Mouse (Mus musculus): ENCODE data around the gene Gm49776. TPM values are rescaled to one million over a fixed set of nuclear protein-coding genes. Genes with fewer than 3 reads are reported as not detected.
"Not testable (repeated sequence)": the region's sequence is repeated elsewhere in the genome, so short reads cannot be mapped to it uniquely, and the experiment has no call there.

Gm49776 gene
- polyA plus RNA-seq (2012; rRNA removed) = not detected in 2 replicates

DNA sequence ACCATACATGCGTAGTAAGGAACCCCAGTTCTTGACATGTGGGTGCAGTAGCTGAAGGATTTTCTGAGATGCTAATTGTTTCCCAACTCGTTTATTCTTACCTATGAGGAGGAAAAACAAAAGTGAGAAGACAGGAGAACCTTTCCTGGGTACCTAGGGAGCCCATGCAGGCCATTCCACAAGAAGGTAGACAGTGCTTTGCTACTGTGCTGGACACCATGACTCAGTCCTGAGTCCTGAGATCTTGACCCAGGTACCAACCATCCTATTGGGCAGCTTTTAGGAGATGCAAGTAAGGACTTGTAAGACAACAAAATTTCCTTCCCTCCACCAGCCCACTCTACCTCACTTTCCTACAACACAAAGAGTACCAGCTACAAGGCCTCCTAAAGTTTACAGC is at the start of gene Gm49776:
Gene Gm49776, minus strand, starts transcription at position 101 of the 400 bp plus-strand sequence.
- DNase-seq (ENCODE audit: low spot score) = no peak

GRCm38 (mm10) chr16:18289614-18290013 is 31.5 kb upstream of the Gm49776 start:
- not testable (repeated sequence) for DNase-seq (ENCODE audit: low spot score)

GRCm38 (mm10) chr16:18289067-18289588 is 31.0 kb upstream of the Gm49776 start, which contains the start of gene Dgcr8:
Dgcr8 (minus strand) TSS chr16:18289246.
- DNase-seq (ENCODE audit: low spot score) = peak; percentile 98

- no peak for DNase-seq (ENCODE audit: low spot score)
Observed at GRCm38 (mm10) chr16:18288581-18289061, 30.5 kb upstream of the Gm49776 start.

GRCm38 (mm10) chr16:18288166-18288565 is 30.0 kb upstream of the Gm49776 start:
- DNase-seq (ENCODE audit: low spot score) = no peak

DNA sequence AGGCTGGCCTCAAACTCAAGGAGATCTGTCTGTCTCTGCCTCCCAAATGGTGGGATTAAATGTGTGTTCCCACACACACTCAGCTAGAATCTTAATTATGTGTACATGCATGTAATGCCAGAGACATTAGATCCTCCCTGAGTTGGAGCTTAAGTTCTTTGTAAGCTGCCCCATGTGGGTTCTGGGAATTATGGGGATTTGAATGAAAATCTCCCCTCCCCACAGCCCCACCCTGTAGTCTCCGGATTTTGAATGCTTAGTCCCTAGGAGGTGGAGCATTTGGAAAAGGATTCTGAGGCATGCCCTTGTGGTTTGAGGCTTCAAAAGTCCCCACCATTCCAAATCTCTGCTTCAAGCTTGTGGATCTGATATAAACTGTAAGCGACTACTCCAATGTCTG is 17.0 kb upstream of the Gm49776 start:
- DNase-seq (ENCODE audit: low spot score) = no peak

- no peak for DNase-seq (ENCODE audit: low spot score)
Observed at GRCm38 (mm10) chr16:18268182-18268581, 10.1 kb upstream of the Gm49776 start.

DNA sequence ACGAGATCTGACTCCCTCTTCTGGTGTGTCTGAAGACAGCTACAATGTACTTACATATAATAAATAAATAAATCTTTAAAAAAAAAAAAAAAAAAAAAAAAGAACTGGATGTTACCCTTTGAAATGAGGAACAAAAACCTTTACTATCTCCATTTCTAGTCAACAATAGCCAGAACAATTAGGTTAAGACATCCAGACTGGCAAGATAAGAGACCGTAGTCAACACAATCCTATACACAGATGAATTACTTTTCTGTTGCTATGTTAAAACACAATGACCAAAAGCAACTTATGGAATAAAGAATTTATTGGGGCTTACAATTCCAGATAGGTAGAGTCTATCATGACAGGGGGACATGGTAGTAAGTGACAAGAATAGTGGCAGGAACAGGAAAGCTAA is 6.9 kb upstream of the Gm49776 start:
- no peak for DNase-seq (ENCODE audit: low spot score)

GRCm38 (mm10) chr16:18253866-18254265 is 4.3 kb downstream of the Gm49776 start:
- no peak for DNase-seq (ENCODE audit: low spot score)

DNA sequence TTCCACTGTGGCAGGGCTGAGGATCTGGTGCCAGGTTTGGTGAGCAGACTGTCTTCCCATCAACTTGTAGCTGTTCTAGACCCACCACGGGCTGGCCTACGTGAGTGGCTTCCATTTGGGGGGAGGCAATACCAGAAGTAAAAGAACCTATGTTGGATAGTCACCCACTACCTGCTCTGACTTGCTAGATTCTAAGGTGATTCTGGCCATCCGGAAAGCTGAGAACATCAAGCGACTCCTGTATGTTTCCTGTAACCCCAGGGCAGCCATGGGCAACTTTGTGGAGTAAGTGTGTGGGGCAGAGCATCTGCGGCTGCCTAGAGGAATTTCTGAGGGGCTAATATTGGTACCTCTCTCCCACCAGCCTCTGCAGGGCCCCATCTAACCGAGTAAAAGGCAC is 5.4 kb downstream of the Gm49776 start:
- DNase-seq (ENCODE audit: low spot score) = no peak

DNA sequence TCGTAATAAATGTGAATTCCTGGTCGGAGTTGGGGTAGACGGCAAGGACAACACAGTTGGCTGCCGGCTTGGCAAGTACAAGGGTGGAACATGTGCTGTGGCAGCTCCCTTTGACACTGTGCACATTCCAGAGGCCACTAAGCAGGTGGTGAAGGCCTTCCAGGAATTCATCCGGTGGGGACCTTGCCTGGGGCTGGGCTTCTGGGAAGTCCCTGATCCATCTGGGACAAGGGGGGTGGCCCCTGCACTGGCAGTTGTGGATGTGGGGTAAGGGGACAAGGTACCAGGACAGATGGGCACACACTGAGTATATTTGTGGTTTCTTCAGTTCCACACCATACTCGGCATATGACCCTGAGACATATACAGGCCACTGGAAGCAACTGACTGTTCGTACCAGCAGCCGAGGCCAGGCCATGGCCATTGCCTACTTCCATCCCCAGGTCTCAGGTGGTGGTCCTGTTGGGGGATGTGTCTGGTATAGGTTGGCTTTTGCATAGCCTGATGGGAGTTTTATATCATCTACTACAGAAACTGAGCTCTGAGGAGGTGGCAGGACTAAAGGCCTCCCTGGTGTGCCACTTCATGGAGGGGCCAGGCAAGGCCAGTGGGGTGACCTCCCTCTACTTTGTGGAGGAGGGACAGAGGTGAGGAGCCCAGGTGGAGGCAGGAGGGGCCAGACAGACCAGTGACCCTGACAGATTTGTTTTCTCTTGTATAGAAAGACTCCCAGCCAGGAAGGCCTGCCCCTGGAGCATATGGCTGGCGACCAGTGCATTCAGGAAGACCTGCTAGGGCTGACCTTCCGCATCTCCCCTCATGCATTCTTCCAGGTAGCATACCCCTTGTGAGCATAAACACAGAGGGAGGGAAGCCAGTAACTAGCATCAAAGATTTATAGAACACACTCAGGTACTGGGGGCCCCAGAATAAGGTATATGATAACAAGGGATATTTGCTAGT is 7.0 kb downstream of the Gm49776 start:
- no peak for DNase-seq (ENCODE audit: low spot score)

DNA sequence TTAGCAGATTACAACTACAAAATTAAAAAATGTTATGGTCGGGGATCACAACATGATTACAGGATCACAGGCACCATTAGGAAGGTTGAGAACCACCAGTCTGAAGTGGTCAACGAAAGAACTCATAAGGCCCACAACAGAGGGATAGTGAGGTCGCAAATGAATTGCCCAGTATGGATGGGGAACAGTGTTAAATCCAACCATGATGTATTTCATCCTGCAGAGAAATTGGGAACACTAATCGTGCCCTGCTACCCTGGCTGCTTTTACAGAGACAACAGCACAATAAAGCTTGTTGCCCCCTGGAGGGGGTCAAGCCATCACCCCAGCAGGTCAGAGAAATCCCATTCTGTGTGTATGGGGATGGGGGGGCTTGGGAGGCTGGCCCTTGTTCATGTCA is 7.9 kb downstream of the Gm49776 start:
- DNase-seq (ENCODE audit: low spot score) = no peak

GRCm38 (mm10) chr16:18249364-18249967 is 8.7 kb downstream of the Gm49776 start:
- DNase-seq (ENCODE audit: low spot score) = no peak

GRCm38 (mm10) chr16:18248433-18249363 is 9.4 kb downstream of the Gm49776 start, which contains the start of the genes Trmt2a and Ranbp1:
Trmt2a (plus strand) TSS chr16:18248679.
Ranbp1 (minus strand) TSS chr16:18248732.
- peak; percentile 99 for DNase-seq (ENCODE audit: low spot score)

DNA sequence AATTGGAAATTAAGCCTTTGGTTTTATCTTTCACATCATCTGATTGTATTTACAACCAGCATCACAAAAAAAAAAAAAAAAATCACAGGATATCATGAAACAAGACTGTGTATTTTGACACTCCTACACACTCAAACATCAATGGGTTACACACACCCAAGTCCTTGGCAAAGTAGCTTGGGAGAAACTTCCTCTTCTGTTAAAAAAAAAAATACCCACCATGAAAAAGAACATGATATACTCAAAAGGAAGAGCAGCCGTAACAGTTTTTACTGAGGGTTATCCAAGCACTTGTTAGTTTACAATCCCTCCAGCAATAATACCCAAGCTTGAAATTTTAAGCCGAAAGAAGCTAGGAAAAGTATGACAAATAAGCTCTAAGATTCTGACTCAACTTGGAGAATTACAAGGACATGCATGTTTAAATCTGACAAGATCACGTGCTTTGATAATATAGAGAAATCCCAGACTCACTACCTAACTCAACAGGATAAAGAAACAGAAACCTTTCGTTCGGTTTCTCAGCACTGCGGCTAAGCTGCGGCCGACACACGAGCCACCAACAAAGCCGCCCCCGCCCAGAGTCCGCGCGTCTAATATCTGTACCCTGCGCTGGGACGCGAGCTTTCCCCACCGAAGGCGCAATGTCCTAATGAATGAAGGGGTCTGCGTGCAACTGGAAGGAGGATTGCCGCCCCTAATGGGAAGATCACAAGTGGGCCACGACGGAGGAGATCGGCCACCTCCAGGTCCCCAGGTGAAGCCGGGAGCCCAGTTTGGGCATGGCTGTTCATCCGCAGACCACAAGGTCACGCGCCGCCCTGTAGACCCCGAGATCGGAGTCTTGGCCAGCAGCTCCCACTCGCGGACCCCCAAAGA is 10.4 kb downstream of the Gm49776 start:
- no peak for DNase-seq (ENCODE audit: low spot score)

GRCm38 (mm10) chr16:18241581-18241980 is 16.5 kb downstream of the Gm49776 start:
- DNase-seq (ENCODE audit: low spot score) = no peak

GRCm38 (mm10) chr16:18236676-18237501 is 21.2 kb downstream of the Gm49776 start:
- no peak for DNase-seq (ENCODE audit: low spot score)

- DNase-seq (ENCODE audit: low spot score) = no peak
Observed at GRCm38 (mm10) chr16:18235389-18236065, 22.6 kb downstream of the Gm49776 start.
